Mouse (Mus musculus): Measurements from ENCODE around the gene Fgf18.
A peak's percentile ranks its signal among the peaks of the same experiment; 100 is the strongest.

The Fgf18 gene

GRCm38 (mm10) chr11:33150364-33150763 lies 3.2 kb upstream of the Fgf18 start:
- no peak for DNase-seq (ENCODE audit: low spot score in 2 of 2)

- DNase-seq (ENCODE audit: low spot score in 2 of 2): no peak
Observed at GRCm38 (mm10) chr11:33149453-33149852, 2.3 kb upstream of the Fgf18 start.

- DNase-seq (ENCODE audit: low spot score in 2 of 2): no peak
Observed at GRCm38 (mm10) chr11:33149088-33149436, 1.9 kb upstream of the Fgf18 start.

DNA sequence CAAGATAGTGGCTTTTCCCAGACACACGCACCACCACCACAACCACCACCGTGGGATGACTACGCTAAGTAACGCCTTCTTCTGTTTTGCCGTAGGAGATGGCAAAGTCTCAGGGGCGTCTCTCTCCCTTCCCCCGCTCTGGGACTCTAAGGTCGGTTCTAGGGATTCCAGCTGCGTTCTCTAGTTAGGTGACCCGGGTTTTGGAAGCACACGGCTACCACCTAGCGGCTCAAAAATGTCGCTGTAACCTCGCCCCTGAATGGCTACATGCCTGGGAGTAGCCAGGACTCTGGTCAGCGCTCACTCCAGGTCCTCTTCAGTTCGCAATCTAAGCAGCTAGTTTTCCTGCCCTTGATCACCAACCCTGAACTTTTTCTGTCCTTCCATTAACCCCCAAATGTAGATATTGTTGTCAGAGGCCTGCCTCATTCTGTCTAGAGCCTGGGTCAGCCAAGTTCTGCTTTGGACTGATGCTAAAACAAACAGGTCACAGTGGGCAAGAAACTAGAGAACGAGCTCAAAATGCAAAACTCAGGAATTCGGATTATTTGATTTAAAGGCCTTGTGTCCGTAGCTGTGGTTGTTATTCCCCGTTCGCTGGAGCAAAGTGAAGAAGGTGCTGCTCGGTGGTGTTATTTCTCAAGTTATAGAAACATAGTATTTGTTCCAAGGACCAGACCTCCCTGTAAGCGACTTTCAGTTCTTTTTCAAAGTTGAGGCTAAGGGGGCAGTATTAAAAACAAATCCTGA lies 1.3 kb upstream of the Fgf18 start:
- DNase-seq (ENCODE audit: low spot score in 2 of 2): peak; percentile 72 to 84

DNA sequence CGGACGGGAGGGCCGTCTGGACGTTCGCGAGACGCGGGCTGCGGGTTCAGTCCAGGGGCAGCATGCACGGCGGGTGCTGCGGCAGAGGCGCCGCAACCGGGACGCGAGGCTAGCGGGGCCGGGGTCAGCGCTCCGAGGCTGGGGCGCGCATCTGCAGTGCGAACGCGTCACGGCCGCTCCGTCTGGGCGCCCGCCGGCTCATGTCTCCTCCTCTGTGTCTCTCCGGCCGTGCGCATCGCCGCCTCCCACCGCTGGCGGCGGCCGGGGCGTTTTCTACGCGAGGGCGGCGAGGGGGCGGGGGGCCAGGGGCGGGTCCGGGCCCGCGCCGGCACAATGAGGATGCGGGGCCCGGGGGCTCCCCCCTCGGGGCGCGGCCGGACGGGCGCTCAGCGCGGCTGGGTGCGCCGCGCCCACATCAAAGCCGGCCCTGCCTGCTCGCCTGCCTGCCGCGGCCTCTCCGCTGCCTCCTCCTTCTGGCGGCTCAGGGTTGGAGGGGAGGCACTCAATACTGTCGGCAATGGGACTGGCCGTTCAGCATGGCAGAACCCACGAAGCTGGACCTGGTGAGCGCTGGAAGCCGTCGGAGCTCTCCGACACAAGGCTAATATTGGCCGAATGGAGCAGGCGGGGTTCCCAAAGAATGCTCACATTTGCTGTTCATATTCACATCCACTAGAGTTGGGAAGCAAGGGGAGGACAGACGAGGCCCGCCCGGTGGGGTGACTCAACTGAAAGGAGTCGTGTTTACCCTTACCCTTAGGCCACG lies 555 bp upstream of the Fgf18 start:
- DNase-seq (ENCODE audit: low spot score in 2 of 2): peak; percentile 20 to 23

- DNase-seq (ENCODE audit: low spot score in 2 of 2): peak; percentile 14 to 16
Observed at GRCm38 (mm10) chr11:33146651-33147131, 509 bp downstream of the Fgf18 start.

- peak; percentile 72 to 88 for DNase-seq (ENCODE audit: low spot score in 2 of 2)
Observed at GRCm38 (mm10) chr11:33146143-33146497, 1.1 kb downstream of the Fgf18 start.

DNA sequence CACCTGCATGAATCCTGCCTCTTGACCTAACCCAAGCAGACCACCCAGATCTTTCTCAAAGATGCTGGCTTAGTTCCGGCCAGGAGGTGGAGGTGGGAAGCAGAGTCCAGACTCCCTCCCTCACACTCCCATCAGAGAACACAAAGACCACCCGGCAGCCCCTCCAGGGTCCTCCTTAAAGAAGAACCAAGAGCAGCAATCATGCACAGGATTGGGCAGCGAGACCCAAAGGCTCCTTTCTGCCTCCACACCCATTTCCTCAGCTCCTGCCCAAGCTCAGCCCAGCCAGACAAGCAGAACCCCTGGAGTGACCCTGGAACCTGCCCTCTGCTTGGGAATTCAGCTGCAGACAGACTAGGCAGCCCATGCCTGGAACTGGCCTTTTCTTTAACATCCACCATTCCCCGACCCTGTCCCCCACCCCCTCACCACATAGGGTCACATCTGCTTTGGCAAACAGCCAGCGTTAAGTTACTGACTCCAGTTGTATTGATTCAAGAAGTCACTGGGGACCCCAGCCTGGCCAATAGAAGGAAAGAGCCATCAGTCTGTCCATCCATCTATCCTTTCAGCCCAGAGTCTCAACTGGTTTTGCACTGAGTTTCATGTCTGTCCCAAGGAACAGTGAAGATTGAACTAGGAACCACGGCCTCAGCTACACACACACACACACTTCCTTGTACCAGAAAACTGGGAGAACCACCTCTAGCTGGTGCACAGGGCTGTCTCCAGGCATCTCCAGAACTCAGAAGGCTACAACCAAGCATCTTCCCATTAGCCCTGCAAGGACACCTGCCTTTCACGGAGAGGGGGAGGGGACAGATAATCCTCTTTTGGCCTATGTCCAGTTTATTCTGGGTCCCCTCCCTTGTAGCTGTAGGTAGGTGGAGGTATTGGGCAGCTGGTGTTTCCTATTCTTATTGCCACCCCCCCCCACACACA lies 1.7 kb downstream of the Fgf18 start:
- DNase-seq (ENCODE audit: low spot score in 2 of 2): peak in 1 of 2 experiments; percentile 24

- no peak for DNase-seq (ENCODE audit: low spot score in 2 of 2)
Observed at GRCm38 (mm10) chr11:33143906-33144305, 3.3 kb downstream of the Fgf18 start.

DNA sequence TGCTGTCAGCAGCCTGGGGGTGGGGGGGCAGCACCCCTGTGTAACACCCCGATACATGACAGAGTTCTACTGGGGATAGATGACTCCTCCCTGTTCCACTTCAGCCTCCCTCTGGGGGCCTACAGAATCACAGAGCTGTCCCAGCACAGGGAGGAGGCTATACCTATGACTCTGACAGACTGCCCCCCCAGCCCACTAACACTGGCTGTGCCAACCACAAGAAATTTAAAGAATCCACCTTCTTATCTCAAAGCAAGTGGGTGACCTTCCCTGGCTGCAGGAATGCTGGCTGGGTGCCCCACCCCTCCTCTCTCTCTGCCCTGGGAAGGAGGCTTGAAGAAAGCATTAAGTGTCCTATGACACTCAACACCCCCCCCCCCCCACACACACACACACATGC lies 4.4 kb downstream of the Fgf18 start:
- DNase-seq (ENCODE audit: low spot score in 2 of 2): no peak

GRCm38 (mm10) chr11:33140111-33140460 lies 7.1 kb downstream of the Fgf18 start:
- DNase-seq (ENCODE audit: low spot score in 2 of 2): no peak

GRCm38 (mm10) chr11:33139458-33140110 lies 7.6 kb downstream of the Fgf18 start:
- no peak for DNase-seq (ENCODE audit: low spot score in 2 of 2)

DNA sequence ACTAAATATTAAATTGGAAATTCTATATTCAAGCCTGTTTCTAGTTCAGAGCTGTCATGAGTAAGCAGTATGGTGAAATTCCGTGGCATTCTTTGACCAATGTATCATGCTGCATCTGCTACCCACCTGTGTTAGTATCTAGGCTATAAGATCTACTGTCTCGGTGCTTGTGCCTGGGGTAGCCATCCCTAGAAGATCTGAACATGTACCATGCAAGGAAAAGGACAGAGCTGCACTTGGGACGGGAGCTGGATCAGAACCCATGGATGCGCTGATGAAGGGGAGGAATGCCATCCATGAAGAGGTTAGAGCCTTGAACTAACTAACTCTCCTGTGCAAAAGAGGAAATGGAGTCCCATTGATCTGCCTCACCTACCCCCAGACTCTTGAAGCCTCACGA lies 8.5 kb downstream of the Fgf18 start:
- DNase-seq (ENCODE audit: low spot score in 2 of 2): no peak

GRCm38 (mm10) chr11:33134391-33134986 lies 12.7 kb downstream of the Fgf18 start:
- DNase-seq (ENCODE audit: low spot score in 2 of 2): no peak

DNA sequence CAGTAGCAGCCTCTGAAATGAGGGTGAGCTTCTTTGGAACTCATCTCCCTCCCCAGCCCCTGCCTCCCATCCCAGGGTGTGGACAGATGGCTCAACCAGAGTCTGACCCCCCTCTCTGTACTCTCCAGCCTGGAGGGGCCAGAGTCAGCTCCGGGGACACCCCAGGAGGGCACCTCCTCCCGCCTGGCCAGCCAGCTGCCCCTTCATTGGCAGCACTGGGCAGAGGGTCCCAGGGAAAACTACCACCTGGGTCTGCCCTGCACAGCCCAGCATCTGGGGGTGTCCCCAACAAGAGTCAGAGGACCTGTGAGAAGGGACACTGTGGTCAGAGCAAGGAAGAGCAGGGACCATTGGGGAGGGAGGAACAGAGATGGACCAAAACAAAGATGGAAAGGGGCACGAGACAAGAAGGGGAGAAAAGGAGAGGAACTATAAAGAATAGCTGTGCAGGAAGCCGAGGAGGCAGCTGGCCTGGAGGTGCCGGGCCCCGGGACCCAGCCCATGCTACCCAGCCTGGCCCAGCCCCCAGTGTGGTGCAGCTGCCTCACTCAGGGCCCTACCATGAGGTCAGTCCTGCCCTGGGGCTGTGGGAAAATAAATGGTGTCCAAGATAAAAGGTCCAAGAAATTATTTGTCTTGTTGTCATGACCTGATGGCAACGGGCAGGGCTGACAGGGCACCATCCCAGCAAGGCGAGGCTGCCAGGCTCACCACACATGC lies 14.4 kb downstream of the Fgf18 start:
- no peak for DNase-seq (ENCODE audit: low spot score in 2 of 2)

DNA sequence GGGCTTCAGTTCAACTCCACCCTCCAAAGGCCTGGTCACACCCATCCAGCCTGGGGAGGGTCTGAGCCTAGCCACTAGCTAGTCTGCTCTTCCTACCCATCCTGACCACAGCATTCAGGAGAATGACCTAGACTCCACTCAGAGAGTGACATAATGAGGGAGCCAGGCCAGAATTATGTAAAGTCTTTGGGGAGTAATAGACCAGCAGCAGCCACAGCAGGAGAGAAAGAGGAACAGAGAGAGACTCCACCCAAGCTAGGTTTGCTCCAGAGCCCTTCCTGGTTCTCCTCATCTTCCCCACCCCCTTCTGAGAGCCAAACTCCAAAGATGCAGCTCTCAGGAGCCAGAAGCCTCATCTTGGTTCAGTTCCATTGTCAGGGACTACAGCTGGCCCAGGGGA lies 20.1 kb downstream of the Fgf18 start:
- DNase-seq (ENCODE audit: low spot score in 2 of 2): peak; percentile 14 to 29

GRCm38 (mm10) chr11:33122575-33123268 lies 24.5 kb downstream of the Fgf18 start:
- peak; percentile 21 to 45 for DNase-seq (ENCODE audit: low spot score in 2 of 2)

DNA sequence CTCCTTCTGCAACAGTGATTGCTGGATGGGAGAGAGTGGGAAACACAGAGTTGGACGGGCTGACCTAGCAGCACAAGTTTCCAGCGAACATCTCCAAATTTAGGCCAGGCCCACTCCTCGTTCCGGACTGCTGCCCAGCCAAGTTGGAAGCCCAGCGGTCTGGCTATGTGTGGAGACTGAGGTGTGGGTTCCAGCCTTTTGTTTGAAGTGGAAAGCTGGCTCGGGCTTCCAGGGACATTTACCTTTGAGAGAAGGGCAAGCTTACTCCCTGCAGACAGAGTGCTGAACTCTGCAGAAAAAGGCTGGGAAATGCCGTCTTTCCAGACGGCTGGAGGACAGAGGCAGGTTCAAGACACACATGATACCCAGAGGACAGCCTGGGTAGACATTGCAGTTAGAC lies 27.6 kb downstream of the Fgf18 start:
- DNase-seq (ENCODE audit: low spot score in 2 of 2): no peak

- DNase-seq (ENCODE audit: low spot score in 2 of 2): no peak
Observed at GRCm38 (mm10) chr11:33119116-33119515, 28.1 kb downstream of the Fgf18 start.

DNA sequence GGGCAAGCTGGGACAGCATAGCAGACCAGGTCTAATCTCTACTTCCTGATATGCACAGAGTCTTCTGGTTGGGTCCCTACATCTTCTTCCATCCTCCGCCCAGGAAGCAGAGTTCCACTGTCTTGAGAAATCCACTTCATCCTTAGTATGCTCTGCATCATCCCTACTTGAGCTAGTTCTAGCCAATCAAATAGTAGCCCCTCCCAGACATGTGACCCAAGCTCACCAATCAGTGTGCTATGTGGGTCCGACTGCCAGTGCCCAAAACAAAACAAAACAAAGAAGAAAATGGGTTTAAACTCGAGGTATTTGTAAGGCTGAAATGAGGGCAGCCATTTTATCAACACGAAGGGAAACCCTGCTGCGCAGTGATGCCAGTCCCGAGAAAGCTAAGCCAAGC lies 28.7 kb downstream of the Fgf18 start:
- DNase-seq (ENCODE audit: low spot score in 2 of 2): no peak

Data from heart, adult 9 months (tissue).